Mouse (Mus musculus) liver, adult 2 months (tissue): ENCODE measurements around the gene Arhgap22.

ENCODE experiments used
- CTCF ChIP-seq: fragments of 200-500 bp; IDR thresholded peaks from 2 replicates; pipeline ENCODE4 v1.5.1; 2011; ENCODE audit warnings: low read depth, low read length, control low read depth
- POLR2A ChIP-seq: fragments of 200-500 bp; IDR thresholded peaks from 2 replicates; pipeline ENCODE4 v1.6.1; 2011; ENCODE audit warnings: low read length, control low read depth; ENCODE audit not compliant: insufficient read depth; ENCODE audit errors: extremely low read depth

GRCm38 (mm10) chr14:33212958-33213309 is 892 bp upstream of the Arhgap22 start:
- TF ChIP-seq CTCF (no peak), POLR2A (no peak)
